Mouse (Mus musculus) ovary, adult 18-20 months (tissue): Measurements from ENCODE around the gene Bckdha.
A peak's percentile ranks its signal among the peaks of the same experiment; 100 is the strongest.

Experiments used
- DNase-seq: peaks from one replicate; pipeline ENCODE4 v3.0.0; 2022; ENCODE audit warnings: low spot score, mixed read lengths

Bckdha gene

DNA sequence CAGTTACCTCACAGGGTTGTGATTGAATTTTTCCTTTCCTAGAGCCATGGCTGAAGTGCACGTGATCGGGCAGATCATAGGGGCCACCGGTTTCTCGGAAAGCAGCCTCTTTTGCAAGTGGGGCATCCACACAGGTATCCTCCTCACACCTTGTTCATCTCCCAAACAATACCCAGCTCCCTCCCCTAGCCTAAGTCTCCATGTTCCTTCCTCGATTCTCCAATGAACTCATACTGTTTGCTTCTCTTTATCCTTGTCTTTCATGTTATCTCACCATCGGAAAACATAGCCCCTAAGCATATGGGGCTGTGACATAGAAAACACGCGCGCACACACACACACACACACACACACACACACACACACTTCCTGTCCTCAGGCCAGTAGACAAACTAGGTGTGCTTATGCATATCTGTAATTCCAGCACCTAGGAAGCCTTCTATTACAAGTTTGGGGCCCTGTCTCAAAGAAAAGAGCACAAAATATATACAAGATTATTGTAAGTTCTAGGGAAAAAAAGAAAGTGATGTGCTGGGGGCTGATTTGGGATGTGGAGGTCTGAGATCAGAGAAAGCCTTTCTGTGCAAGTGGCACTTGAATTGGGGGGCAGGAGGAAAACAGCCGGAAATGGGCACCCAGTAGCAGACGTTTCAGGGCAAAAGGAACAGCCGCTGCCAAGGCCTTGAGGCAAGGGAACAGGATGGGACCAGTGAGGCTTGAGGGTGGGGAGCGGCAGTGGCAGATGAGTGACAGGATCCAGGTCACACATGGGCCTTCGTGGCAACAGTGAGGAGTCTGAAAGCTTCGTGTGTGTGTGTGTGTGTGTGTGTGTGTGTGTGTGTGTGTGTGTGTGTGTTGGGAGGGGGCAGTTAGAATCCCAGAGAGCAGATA lies 22.8 kb upstream of the Bckdha start:
- no peak for DNase-seq

DNA sequence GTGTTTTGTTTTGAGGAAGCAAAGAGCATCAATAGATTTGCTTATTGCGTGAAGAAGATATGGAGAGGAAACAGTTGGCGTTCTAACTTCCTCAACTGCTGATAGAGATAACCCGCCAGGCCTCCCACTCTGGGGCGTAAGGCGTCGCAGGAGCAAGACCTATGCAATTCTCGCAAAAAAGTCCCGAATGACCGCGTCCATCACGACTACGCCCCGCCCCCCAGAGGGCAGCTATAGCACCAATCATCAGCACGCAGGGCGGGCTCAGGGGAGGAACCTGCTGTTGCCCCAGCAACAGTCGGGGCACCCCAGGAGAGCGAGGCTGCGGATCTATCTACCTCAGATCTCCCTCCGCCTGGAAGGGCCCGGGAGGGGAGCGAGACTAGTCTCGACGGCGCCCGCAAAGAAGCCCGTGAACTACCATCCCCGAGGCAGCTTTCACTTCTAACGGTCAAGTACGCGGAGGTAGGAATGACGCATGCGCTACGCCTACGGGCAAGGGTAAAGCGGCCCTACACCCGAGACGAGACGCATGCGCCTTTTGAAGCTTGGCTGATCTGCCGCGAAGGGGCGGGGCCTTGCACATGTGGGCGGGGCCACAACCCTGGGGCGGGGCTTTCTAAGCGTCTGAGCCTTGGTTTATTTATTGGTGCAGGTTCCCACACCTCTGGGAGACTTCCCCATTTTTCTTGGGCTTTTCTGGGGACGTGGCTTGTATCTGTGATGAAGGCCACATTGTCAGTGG lies 21.9 kb upstream of the Bckdha start, which contains the start of gene B9d2:
TSS of gene B9d2 (plus strand) at position 267 of the 745 bp plus-strand sequence.
- DNase-seq, result peak; percentile 88

DNA sequence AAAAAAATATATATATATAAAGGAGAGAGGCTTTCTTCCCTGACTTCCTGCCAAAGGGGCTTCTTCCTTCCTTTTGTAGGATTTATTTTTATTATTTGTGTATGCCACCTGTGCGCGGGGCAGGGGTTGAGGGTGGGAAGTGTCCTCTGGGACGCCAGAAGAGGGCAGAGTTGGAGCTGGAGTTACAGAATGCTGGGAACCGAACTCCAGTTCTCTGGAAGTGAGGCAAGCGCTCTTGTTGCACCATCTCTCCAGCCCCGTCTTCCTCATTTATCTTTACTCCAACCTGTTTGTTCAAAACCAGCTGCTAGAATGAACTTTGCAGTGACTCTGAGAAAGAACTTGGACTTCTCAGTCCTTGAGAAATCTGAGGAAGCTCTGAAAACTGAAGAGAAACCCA lies 21.2 kb upstream of the Bckdha start:
- no peak for DNase-seq

DNA sequence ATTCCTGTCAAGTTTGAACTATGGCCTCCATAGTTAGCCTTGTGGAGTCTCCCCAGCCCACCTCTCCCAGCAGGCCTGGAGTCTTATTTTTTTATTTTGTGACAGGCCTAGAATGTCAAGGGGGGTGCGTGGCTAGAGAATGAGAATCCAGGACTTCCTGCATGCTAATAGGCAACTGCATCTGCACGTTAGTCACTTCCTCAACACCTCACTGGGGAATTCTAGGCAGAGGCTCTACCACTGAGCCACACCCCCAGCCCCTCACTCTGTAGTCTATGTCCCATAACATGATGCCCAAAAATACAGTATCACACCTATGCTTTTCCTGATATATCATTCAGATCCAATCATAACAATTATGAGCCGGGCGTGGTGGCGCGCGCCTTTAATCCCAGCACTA lies 18.2 kb upstream of the Bckdha start:
- no peak for DNase-seq

DNA sequence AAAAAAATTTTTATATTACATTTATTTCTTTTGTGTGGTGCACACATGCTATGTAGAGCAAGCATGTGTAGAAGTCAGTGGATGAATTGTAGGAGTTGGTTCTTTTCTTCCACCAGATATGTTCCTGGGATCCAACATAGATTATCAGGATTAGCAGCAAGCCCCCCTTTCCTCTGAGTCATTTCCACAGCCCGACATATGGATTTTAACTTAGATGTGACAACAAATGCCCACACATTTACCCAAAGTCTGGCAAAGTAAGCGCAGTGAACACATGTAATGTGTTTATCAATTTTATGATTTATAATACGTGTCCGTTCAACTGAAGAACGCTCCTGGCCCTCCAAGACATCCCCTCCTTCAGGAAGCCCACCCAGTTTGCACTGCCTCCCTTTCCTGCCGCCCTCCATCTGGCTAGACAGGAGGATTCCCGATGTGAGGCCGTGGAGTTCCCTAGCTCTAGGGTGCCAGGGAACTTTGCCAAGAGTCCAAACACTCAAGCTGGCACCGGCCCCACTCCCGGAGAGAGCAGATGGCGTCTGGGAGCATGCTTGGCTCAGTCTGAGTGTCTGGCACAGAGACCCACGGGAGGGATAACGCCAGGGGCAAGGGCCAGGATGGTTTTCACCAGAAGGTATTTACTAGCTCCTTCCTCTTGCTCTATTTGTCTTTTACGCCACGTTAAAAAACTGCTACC lies 17.5 kb upstream of the Bckdha start:
- DNase-seq, result peak; percentile 70

DNA sequence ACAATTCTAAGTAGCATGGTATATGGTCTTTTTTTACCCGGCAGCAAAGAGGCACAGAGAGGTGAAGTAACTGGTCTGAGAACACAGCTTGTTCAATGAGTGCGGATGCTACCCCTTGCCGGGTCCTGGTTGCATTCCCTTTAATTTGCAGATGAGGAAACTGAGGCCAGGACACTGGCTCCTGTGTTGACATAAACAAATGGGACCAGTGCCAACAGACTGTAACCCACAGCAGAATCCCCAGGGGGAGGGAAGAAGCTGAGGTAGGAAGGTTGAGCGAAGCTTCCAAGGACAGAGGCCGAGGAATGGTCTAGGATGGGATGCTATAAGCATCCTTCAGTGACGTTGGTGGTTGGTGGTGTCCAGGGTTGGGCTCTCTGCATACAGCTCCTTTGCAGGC lies 16.6 kb upstream of the Bckdha start:
- no peak for DNase-seq

DNA sequence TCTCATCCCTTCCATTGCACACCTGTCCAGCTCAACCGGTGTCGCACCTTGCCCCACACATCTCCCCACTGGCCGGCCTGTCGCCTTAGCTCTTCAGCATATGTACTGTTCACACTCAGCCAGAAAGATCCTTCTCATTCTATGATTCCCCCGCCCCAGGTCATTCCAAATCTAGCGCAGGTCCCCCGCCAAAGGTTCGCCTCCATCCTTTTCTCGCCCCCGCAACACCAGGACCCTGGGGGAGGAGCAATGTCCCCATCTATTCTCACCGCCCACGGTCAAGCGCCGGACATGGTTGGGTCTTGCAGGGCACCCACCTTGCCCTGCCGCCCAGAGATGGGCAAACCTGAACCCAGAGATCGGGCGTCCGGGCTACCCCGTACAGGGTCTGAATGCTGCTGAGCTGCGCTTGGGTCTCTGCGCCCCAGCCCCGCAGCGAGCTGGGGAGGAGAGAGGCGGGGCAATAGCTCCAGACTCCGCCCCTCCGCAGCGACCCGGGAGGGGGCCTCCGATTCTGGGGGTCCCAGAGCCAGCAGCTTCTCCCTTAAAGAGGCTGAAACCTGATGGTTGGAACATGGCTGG lies 16.0 kb upstream of the Bckdha start, which contains the start of gene Tmem91:
TSS of gene Tmem91 (minus strand) at position 448 of the 582 bp plus-strand sequence.
- DNase-seq, result no peak

DNA sequence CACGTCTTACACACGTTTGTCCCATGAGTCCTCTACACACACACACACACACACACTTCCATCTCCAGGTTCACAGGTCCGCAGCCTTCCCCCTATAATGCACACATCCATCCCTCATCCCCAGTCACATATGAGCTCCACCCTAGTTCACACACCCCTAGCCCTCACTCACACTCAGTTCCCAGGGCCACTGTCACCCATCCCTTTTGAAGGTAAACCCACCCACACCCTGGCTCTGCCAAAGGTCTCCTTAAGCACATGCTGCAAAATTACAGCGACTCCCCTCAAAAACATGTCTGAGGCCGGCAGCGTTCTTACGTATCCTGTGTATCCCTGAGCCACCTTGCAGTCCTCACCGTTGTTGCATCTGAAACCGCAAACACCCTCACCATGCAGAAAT lies 15.5 kb upstream of the Bckdha start:
- DNase-seq, result no peak

DNA sequence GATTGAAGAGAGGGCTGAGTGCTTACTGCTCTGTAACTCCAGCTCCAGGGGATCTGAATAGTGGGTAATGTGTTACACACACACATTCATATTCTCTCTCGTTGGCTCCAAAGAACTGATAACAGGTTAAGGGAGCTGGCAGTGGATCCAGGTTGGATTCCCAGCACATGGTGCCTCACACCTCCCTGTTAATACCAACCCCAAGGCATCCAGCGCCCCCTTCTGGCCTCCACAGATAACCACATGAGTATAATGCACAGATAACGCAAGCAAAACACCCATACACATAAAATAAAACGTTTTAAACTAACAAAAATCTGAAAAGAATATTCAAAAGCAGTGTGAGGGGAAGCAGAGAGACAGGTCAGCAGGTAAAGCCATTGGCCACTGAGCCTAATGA lies 13.7 kb upstream of the Bckdha start:
- no peak for DNase-seq

DNA sequence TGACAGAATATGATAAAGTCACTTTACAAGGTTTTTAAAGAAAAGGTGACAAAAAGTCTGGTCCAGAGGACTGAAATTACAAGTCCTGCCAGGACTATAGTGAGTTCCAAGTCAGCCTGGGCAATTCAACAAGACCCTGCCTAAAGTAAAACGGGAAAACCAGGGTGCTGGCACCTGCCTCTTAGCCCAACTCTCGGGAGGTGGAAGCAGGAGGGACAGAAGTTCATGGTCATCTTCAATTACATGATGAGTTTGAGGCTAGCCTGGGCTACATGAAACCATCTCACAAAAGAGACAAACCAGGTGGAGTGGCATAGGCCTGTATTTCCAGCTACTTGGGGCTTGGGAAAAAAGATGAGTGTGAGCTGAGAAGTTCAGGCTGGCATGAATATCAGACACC lies 12.9 kb upstream of the Bckdha start:
- no peak for DNase-seq

DNA sequence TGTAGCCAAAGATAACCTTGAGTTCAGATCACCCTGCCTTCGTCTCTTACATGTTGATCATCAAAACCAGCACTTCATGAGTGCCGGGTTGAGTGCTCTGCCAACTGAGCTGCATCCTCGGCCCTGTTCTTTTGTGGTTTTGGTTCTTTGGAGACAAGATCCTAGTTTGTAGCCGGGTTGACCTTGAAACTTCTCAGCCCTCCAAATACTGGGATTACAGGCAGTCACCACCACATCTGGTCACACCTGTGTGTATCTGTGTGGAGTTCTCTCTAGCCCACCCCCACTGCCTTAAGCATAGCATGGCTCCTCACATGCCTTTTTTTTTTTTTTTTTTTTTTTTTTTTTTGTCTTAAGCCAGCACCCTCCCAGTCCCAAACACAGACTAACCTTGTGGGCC lies 11.3 kb upstream of the Bckdha start:
- no peak for DNase-seq

DNA sequence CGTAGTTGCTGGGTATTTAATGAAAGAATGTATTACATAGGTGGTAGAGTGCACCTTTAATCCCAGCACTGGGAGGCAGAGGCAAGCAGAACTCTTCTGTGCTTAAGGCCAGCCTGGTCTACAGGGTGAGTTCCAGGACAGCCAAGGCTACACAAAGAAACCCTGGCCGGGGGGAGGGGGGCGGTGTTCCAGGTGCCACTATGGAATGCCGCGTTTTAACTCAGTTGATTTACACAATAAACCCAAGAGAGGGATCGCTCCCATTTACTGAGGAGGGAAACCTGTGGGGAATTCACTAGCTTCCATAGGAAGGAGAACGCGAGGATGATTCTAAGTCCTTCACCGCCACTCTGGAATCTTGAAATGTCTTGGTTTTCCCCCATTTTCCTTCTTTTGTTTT lies 10.8 kb upstream of the Bckdha start:
- no peak for DNase-seq

DNA sequence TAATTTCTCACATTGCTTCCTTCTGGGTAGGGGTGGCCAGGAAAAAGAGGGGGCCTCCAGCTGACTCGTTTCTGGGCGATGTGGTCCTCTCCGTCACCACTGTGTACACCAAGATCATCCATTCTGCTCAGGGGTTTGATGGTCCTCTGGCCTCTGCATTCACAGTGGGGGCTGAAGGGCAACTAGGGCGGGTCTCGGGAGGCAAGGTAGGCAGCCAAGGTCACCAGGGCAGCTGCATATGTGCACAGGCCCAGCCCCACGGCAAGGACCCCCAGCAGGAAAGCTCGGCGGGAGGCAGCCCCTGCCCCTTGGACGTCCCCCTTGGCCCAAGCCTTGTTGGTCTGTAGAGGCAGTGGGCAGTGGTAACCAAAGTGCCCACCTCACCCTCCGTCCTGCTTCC lies 10.4 kb upstream of the Bckdha start:
- no peak for DNase-seq

DNA sequence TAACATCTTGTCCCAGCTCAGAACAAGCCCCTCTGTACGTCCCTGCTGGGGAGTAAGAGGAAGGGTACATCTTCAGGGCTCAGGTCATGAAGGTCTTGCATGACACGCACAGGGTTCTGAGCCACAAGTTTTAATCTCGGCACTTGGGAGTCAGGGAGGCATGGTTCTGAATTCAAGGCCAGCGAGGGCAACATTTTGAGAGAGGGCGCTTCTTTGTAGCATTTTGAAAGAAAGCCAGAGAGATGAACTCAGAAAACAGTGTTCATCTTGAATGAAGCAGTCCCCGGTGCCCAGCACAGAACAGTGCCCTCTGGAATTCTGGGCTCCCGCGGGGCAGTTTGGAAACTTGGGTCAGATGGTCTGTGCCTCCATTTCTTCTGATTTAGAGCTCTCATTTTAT lies 7.6 kb upstream of the Bckdha start:
- DNase-seq, result no peak

DNA sequence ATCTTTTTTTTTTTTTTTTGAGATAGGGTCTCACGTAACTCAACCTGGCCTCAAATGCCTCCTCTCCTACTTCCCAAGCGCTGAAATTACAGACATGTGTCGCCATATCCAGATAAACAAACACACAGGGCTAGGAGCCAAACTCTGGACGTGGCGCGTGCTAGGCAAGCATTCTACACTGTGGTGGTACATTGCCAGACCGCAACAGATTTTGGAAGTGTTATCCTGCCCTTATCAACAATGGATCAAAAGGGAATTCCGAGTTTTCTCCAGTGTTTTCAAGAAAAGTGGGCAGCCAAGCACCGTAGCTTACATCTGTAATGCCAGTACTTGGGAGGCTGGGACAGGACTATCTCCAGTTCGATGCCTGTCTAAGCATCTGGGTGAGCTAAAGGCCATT lies 996 bp downstream of the Bckdha start:
- DNase-seq, result no peak

DNA sequence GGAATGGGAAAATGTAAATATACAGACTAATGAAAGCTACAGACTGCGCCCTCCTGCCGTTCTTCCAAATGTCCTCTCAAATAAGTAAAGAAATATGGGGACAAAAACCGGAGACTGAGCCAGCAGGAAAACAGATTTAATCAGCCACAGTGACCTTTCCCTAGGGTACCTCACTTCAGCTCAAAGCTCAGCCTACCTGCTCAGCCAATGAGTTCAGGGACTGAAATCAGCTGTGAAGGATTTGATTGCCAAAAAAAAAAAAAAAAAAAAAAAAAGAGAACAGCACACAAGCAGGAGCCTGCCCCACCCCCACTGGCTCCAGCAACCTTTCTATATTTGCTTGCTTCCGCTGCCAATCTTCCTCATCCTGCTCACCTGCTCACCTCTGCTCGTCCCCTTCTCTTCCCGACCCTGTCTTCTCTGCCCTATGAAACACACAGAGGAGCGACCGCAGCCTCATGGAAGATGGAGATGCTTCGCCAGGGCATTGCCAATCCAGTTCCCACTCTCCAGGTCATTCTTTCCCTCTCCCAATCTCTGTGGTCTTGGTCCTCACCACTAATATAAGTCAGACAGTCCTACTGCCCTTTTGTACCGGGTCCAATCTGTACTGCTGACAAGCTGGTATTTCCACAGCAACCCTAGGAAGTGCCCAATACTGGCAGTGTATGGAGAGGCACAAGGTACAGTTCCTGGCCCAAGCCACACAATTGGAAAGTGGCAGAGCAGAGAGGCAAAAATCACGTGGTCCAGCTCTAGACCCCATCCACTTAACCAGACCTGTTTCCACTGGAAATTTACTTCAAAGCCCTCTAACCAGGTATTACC lies 3.0 kb downstream of the Bckdha start:
- no peak for DNase-seq

DNA sequence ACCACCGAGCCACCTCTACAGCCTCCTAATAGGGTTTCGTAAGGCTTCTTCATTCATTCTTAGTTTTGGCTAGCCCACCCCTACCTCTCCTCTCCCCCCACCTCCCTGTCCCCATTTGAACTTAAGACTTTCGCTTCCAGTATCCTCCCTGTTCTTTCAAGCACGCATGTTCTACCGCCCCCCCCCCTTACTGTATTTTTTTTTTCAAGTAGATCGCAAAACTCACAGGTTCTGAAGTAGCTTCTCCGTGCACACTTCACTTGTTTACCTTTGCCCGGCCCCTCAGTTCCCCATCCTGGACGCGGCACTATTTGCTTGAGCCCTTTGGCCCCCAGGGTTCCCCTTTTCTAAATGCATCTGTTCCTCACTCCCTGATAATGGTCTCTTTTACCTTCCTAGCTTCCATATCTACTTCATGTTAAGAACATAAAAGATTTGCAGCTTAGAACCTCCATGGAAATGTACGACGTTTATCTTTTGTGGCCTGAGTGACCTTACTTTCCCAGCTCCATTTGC lies 6.5 kb downstream of the Bckdha start:
- DNase-seq, result no peak

DNA sequence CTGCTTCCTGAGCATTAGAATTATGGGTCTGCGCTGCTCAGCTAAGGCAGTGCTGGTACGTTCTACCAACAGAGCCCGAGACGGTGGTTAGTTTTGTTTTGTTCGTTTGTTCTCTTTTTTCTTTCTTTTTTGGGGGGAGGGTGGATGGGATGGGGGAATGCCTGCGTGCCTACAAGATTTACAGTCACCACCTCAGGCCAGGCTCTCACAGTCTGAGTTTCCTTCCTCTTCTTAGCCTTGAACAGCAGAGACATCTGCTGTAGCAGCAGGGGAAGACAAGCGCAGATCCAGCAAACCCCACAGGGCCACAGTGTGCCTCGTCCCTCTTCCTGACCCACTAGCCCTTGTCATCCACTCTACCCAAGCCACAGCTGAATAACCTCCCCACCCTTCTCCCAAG lies 7.5 kb downstream of the Bckdha start:
- no peak for DNase-seq

DNA sequence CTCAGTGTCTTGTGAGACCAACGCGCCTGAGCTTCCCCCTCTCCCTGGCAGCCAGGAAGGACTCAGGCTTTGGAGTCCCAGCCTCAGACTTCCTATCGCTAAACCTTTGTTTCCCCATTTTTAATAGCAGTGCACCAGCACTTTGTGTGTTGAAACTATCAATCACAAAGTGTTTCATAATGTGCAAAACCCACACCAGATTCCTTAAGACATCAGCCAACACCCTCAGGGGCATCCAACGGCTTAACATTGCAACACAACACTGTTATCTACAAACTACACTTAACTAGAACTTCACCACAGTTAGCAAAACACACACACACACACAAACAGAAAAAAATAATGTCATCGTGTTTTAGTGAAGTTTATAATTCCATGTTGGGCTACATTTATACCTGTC lies 8.9 kb downstream of the Bckdha start:
- no peak for DNase-seq

DNA sequence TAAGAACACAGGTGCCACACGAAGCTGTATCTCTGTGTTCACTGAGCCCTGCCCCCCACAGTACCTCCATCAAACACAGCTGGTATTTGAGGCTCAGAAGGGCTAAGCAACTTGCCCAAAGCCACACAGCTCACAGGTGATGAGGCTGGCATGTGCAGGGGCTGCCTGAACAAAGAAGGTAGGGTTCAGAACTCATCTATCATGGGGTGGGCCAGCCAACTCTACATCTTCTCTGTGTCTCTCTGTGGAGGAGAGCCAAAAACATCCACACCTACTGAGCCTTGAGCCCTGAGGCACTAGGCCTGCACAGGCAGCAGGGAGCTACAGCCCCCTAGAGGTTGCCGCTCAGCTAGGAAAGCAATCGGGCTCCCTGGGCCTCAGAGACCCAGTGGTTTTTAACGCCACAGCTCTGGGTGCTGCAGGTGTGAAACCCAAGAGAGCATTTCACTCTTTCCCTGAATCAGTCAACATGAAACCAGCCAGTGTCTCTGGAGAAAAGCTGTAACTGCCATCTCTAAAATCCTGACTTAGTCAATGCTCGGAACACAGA lies 11.1 kb downstream of the Bckdha start:
- no peak for DNase-seq

DNA sequence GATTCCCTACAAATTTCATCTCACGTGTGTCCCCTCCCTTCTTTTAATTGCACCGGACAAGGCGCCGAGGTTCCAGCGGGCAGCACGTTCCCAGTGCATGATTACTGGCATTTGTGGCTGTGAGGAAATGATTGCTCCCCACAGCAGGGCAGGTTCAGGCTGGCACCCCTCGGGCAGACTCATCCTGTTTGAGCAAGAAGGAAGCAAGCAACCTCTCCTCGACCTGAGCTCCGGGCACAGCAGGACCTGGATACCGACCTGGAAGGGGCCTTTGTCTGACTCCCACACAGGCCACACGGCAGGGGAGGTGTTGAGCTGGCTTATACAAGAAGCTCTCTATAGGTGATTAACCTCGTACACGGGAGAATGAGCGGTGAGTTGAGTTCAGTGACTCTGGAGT lies 13.7 kb downstream of the Bckdha start:
- DNase-seq, result no peak
